Mouse (Mus musculus) heart, adult 9 months (tissue): ENCODE results near the gene Apol6.

Source experiments
- DNase-seq, 2 experiments: peaks; one replicate each; pipeline ENCODE4 v3.0.0; 2022; ENCODE audit warnings: low spot score in 2 of 2

Apol6 gene

GRCm38 (mm10) chr15:77104349-77105158 is 60.0 kb downstream of the Apol6 start:
- DNase-seq, result no peak

- DNase-seq, result no peak
Measured at GRCm38 (mm10) chr15:77105273-77105672, 60.7 kb downstream of the Apol6 start.
